Mouse (Mus musculus): Measurements from ENCODE around the gene Atg9b. TPM values are rescaled to one million over a fixed set of nuclear protein-coding genes. Genes with fewer than 3 reads are reported as not detected.
A peak's percentile ranks its signal among the peaks of the same experiment; 100 is the strongest.

Atg9b gene
- total RNA-seq, 2 experiments from 2014 or later = 0.06 TPM; not detected in 1

DNA sequence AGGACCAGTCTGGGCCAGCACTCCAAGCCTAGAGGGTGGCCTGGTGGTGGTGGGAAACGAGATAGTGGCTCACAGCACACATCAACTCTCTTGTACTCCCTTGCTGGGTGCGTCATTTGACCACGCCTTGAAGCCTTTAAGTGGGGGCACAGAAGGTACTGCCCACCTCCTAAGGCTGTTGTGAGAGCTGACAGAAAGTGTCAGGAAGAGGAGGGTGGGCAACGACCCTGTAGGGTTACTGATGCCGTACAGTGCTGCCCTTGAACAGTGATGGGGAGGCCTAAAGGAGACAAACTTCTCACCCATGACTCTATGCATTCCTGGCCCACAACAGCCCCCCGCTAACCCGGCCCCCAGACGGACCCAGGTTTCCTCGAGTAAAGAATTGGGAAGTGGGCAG, 25.5 kb downstream of the Atg9b start:
- no peak for TF ChIP-seq CTCF (IDR thresholded peaks at IDR 0.05)
- intact Hi-C loops (cut with DNase I) = no loop called here
- peak overlapping the region; percentile 74 for H3K4me3 ChIP-seq

DNA sequence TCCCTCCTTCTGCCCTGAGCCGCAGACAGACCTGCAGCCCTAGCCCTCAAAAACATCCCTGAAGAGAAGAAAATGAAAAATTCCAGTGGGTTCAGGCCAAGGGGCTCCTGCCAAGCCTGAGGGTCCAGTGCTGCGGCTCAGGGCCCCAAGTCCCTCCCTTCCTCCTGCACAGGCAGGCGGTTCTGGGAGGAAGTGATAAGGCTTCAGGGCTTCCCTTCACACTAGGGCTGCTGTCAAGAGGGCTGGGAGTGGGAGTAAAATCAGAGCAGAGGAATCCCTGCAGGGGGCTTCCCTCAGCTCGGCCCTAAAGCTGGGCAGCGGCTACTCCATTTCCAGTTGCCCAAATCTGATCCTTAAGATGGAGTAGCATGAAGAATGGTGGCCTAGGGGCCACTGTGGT, 26.4 kb downstream of the Atg9b start:
- no peak for TF ChIP-seq CTCF (IDR thresholded peaks at IDR 0.05)
- intact Hi-C loops (cut with DNase I) = no loop called here
- H3K27ac ChIP-seq = peak overlapping the region; percentile 86
- H3K4me3 ChIP-seq = peak overlapping the region; percentile 74
- DNase-seq = no peak

More for the DNA sequence above, 25.5 kb downstream of the Atg9b start:
- DNase-seq = no peak
- no peak overlapping the region for H3K27ac ChIP-seq

DNA sequence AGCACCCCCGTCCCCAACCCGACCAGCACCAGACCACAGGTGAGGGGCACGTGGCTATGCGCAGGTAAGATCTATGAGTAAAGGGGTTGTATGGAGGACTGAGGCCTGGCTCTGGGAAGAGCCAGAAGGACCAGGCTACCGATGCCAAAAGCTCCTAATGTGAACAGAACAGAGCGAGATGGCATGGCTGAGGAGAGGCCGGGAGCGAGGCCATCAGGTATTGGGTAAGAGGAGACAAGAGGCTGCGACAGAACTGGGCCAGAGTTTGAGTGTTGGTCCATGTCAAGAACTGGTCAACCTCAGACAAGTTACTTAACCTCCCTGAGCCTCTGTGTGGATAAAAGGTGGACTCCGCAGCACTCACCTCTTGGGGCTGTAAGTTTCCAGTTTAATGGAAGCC, 27.0 kb downstream of the Atg9b start:
- Histone ChIP-seq H3K27ac (peak overlapping the region; percentile 86), H3K4me3 (peak overlapping the region; percentile 74)
- TF ChIP-seq CTCF (IDR thresholded peaks at IDR 0.05) = no peak
- no peak for DNase-seq
- intact Hi-C loops (cut with DNase I) = no loop called here

DNA sequence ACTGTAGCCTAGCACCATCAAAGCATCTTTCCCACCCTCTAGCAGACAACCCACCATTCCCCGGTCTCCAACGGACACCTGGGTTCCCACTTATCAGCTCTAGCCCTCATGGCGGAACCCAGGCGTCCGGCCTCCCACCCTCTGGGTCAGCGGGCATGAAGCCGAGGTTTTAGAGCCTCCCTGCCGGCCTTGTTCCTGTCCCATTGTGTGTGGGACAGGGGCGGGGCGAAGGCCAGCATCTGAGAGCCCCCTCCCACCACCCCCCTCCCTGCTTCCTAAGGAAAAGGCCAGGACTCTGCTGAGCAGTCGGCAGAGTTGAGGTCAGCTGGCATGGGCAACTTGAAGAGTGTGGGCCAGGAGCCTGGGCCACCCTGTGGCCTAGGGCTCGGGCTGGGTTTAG, 27.4 kb downstream of the Atg9b start, which contains the start of gene Nos3:
Gene Nos3 (plus strand): TSS at position 303 of the 400 bp plus-strand sequence.
- peak within 1 kb of the TSS; percentile 86 for H3K27ac ChIP-seq
- DNase-seq = peak; percentile 70
- H3K4me3 ChIP-seq = peak within 1 kb of the TSS; percentile 74
- TF ChIP-seq CTCF (IDR thresholded peaks at IDR 0.05) = no peak
- intact Hi-C loops (cut with DNase I) = no loop called here

DNA sequence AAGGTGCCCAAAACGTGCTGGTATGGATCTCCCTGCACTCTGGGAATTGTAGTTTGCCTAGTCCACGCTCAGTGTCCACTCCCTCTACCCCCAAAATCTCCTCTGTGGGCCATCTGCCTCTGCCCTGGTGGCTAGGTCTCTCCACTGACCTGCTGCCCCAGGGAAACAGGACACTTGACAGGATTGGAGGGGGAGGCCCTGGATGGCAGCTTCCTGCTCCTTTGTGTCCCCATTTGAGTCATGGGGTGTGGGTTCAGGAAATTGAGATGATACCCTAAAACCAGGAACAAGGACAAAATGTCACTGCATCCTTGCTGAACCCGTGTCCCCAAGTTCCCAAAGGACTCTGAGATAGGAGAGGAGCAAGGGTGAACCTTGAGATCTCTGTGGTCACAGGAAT, 27.9 kb downstream of the Atg9b start:
- no peak overlapping the region for H3K4me3 ChIP-seq
- no peak for DNase-seq
- no peak for TF ChIP-seq CTCF (IDR thresholded peaks at IDR 0.05)
- peak overlapping the region; percentile 74 for H3K27ac ChIP-seq
- intact Hi-C loops (cut with DNase I) = no loop called here

DNA sequence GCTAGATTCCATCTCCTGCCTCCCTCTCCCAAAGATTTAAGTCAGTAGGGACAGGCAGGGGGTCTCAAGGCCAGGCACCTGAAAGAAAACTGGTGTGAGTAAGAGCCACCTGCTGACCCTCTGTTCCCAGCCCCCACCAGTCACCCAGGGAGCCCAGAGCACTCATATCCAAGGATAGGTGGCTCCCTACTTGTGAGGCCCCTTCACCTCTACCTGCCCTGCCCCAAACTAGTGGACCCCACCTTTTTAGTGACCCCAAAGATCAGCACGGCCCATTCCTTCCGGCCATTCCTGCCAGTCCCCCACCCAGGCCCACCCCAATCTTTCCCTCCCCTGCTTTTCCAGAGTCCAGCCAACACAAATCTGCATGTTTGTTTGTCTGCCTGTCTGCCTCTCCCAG, 28.5 kb downstream of the Atg9b start:
- TF ChIP-seq CTCF (IDR thresholded peaks at IDR 0.05) = no peak
- Histone ChIP-seq H3K4me3 (no peak overlapping the region), H3K27ac (peak overlapping the region; percentile 74)
- intact Hi-C loops (cut with DNase I) = no loop called here
- no peak for DNase-seq

DNA sequence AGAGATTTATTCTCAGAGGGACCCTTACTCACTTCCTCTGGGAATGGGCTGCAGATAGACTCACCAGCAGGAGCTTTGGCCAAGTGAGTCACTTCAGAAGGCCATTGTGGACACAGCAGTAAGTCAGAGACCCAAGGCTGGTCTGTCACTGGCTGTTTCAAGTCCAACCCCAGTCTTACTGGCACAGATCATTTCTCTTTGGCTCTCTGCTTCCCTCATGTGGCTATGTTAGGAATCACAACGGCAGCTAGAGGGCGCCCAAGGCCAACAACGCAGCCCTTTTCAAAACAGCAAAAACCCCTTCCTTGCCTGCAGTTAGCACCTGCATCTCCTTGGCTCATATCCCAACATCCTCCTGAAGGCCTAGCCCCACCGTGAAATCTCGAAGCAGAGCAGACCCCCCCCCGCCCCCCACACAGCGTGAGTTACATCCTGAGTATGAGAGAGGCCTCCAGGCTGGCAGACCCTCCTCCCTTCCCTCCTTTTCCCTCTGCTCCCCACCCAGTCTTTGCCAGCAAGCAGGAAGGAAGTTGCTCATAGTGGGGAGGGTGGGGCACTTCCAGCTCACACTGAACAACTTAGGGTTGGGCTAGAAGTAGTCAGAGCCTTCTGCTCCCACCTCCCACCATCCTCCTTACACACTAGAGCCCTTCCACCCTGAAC, 31.0 kb downstream of the Atg9b start:
- peak; percentile 77 for DNase-seq
- intact Hi-C loops (cut with DNase I) = loop anchor here (2.0 kb wide), 1 partner anchor 94 kb away; no protein-coding TSS in a partner anchor
- TF ChIP-seq CTCF (IDR thresholded peaks at IDR 0.05) = no peak; the same call in 1 of the 2 replicates
- H3K4me3 ChIP-seq = no peak overlapping the region
- H3K27ac ChIP-seq = peak overlapping the region; percentile 51

DNA sequence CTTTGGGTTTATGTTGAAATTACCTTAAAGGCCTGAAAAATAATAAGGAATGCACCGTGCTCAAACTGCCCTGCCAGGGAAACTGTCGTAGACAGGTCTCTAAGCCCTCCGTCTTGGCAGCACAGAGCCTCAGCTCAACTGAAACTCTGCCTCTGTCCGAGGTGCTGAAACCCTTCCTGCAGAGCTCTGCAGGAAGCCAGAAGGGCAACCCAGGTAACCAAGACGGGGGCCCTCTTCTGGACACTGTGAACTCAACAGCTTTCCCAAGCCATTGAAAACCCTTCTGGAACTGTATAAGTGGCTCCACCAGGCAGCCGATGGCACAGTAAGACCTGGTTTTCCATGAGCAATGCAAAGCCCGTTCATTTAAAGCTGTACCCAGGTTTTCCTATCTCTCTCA, 34.5 kb downstream of the Atg9b start:
- DNase-seq = peak; percentile 76
- no peak overlapping the region for H3K27ac ChIP-seq
- intact Hi-C loops (cut with DNase I) = loop anchor here (2.0 kb wide), 1 partner anchor 21 kb away; no protein-coding TSS in a partner anchor
- peak; percentile 62 for TF ChIP-seq CTCF (IDR thresholded peaks at IDR 0.05)
- H3K4me3 ChIP-seq = no peak overlapping the region

DNA sequence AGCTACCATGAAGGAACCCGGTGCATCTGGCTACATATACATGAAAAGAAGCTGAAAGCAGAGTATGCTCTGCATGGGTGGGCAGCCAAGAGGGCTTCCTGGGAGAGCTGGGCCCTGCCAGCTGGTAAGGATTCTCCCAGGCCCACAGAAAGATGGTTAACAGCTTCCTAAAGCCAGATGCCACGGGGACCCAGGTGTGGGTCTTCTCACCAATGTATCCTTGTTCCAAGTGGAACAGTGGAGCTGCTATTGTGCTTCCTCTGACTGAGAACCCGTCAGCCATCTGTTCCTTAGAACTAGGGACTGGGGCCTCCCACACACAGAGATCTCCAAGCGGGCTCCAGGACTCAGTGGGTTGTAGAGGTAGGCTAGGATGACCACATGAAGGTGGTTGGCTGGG, 35.2 kb downstream of the Atg9b start:
- intact Hi-C loops (cut with DNase I) = loop anchor here (2.0 kb wide), 1 partner anchor 20 kb away; no protein-coding TSS in a partner anchor
- TF ChIP-seq CTCF (IDR thresholded peaks at IDR 0.05) = no peak
- Histone ChIP-seq H3K27ac (no peak overlapping the region), H3K4me3 (no peak overlapping the region)
- DNase-seq = no peak

DNA sequence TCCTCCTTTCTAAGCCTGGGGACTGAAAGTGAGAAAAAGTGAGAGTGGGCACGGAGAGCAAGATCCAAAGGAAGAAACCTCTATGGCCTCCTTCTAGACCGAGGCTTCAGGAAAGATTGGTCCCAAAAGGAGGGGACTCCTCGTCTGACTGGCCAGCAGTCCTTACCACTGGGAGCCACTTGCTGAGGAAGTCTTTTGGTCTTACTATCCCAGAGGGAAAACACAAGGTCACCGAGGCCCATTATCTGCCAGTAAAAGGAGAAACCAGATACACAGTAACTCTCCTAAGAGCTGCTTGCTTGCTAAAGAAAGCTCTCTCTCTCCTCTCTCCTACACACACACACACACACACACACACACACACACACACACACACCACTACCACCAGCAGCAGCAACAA, 38.6 kb downstream of the Atg9b start:
- H3K27ac ChIP-seq = no peak overlapping the region
- H3K4me3 ChIP-seq = no peak overlapping the region
- TF ChIP-seq CTCF (IDR thresholded peaks at IDR 0.05) = no peak
- intact Hi-C loops (cut with DNase I) = no loop called here
- no peak for DNase-seq

DNA sequence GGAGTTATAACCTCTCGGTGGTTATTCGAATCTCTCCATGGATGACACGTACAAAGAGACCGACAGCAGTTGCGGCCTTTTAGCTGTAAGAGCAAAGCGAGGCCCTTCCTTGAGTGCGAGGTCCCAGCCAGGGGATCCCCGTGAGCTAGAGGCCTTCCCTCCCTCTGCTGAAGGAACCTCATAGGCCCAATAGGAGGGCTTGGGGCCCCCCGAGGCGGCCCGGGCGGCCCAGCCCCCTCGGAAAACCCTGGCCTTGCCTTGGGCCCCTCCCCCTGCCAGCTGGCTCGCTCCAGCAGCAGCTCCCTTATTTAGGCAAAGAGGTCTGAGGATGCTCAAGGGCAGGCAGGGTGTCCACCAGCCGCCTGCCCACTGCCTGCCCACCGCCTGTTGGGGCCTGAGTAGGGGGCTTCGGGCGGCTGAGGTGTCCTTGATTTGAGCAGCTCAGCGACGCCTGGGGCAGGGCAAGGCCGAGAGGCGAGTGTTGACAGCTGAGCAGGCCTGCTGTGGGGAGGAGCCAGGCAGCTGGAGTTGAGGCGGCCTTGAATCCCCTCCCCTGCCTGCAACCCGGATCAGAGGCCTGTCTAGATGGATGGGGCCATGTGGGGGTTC, 39.6 kb downstream of the Atg9b start:
- no peak for TF ChIP-seq CTCF (IDR thresholded peaks at IDR 0.05)
- Histone ChIP-seq H3K4me3 (peak overlapping the region; percentile 76), H3K27ac (no peak overlapping the region)
- DNase-seq = no peak
- intact Hi-C loops (cut with DNase I) = no loop called here

DNA sequence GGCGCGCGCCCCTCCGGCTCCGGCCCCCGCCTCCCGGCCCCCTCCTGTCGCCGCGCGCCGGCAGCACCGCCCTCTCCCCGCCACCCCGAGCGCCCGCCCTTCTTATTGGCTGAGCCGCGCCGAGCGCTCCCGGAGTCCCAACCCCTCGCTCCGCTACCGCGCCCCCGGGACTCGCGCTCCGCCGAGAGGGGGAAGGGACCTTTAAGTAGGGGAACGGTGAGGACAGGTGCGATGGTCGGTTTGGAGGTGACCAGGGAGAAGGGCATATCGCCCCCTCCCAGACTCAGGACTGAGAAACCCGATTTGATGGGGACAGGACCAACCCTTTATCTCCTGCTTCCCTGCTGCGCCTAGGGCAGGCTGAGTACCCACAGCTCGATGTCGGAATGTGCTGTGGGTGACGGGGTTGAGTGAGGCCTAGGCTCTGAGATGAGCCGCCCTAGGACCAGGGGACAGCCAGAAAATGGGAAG, 40.2 kb downstream of the Atg9b start:
- Histone ChIP-seq H3K27ac (no peak overlapping the region), H3K4me3 (peak overlapping the region; percentile 76)
- no peak for TF ChIP-seq CTCF (IDR thresholded peaks at IDR 0.05)
- intact Hi-C loops (cut with DNase I) = no loop called here
- DNase-seq = peak; percentile 81

DNA sequence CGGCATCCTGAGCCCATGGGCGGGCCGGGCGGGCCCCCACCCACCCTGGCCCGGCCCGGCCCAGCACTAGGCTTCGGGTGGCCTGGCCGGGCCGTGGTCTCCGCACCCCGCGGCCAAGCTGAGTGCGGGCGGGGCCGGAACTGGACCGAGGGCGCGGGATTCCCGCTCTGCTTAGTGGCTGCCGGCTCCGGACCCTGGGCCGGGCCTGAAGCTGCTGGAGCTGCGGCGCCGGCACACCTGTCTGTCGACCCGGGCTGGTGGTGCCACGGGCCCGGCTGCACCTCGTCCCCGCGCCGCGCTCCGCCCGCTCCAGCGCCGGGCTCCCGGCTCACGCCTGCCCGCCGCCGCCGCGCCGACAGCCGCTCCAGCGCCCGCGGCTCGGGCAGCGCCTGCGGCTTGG, 40.7 kb downstream of the Atg9b start, which contains the start of gene Kcnh2:
Gene Kcnh2 (minus strand): TSS at position 327 of the 400 bp plus-strand sequence.
- TF ChIP-seq CTCF (IDR thresholded peaks at IDR 0.05) = no peak
- peak within 1 kb of the TSS; percentile 76 for H3K4me3 ChIP-seq
- no peak within 1 kb of the TSS for H3K27ac ChIP-seq
- intact Hi-C loops (cut with DNase I) = no loop called here
- no peak for DNase-seq
